Mouse (Mus musculus) liver, embryonic 14.5 days (tissue): ENCODE results near the gene Kctd10.

Experiments used
- CTCF ChIP-seq: IDR thresholded peaks from 2 replicates; pipeline ENCODE4 v1.5.1; 2016; ENCODE audit warnings: antibody characterized with exemption, low read depth, control low read depth
- EP300 ChIP-seq: IDR thresholded peaks from 2 replicates; pipeline ENCODE4 v1.6.1; 2016; ENCODE audit warnings: antibody characterized with exemption, low read depth

DNA sequence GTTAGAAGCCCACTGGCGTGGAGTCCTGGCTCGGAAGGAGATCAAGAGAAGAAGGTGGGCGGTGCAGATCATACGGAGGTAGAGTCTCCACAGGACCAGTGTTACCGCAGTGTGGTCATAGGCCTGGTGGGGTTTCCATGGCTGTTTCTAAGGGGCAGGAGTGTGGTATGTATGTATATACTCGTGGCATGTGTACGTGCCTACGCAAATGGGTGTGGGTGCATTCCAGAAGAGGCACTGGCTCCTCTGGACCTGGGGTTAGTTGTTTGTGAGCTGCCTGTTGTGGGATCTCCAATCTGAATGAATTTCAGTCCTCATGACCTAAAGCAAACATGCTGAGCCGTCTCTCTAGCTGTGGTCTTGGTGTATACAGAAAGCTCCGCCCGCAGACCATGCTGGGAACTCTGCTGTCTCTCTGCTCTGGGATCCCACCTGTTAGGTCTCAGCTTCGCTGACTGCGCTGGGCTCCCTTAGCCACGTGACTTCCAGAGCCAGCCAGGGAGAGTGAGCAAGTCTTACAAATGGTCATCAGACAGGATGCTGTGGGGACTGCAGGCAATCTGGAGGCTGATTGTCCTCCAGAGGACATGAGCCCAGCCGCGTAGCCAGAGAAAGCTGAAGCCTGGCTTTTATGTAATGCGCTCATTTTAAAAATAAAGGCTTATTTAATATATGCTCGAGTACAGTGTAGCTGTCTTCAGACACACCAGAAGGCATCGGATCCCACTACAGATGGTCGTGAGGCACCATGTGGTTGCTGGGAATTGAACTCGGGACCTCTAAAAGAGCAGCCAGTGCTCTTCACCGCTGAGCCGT lies 23.2 kb downstream of the Kctd10 start:
- TF ChIP-seq CTCF (no peak), EP300 (no peak)
